Mouse (Mus musculus): Measurements from ENCODE around the gene Tmpo.

DNA sequence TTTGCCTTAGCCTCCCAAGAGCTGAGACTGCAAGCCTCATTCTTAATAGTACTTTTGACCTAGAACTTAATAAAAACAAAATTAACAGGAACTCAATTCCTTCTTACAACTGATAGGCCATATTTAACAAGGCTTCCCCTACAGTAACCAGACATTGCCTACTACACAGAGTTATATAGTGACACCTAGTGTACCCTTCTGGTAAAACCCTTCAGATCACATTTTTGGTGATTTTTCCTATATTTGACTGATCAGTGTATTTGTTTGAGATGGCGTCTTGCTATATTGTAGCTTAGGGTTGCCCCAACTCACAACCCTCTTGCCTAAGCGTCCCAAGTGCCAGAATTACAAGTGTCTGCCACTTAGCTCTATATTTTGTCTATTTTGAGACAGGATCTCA lies 39.6 kb downstream of the Tmpo start:
- no peak for TF ChIP-seq CTCF (IDR thresholded peaks at IDR 0.05; ENCODE audit: insufficient read depth, low read depth, low read length)
- TF ChIP-seq POLR2A (IDR thresholded peaks at IDR 0.05; ENCODE audit: insufficient read depth, low read depth, low read length) = no peak
